10 mouse cellular contexts compared by ENCODE assay signal in the genomic region with DNA sequence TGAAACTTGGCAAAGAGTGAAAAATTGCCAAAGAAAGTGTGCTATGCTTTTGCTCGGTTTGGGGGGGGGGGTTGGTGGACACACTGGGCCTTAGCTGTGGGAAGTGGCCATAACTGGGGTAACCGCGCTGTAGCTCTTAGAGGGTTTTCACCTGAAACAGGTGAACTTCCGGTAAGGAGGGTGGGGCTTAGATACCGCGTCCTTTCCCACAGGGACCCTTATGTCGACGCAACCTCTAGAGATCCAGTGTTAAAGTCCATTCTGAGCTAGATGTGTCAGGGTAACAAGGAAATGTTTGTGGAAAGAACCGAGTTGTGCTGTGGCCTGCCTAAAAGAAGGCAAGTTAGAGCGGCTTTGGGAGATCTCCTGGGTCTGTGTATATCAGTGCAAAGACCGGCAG. TPM values are rescaled to one million over a fixed set of nuclear protein-coding genes. Genes with fewer than 3 reads are reported as not detected.
DNase-seq lines count a peak whose midpoint lies in the region; ATAC-seq and TF ChIP-seq lines count a peak whose summit lies in the region.
"Had no signal": no experiment of that assay in that cellular context is flagged by ENCODE, and none has a peak within 500 bp of the region (broad histone marks: within the 10 kb centered on the region; RNA-seq: fewer than 3 reads in every experiment).

No protein-coding gene starts in this region.

- no peak for TF ChIP-seq EP300 in ES-Bruce4 (IDR thresholded peaks at IDR 0.05; ENCODE audit: insufficient read depth, low read depth, low read length)

- H3K27me3 ChIP-seq in heart, embryonic 14.5 days (ENCODE audit: control insufficient read depth, insufficient read depth, low read length): no peaks in the 10 kb centered on the region
- no peaks in the 10 kb centered on the region for H3K27me3 ChIP-seq in ES-Bruce4 (ENCODE audit: control insufficient read depth, insufficient read depth, low read length, poor library complexity, severe bottlenecking)
- peaks cover 10% of the 10 kb centered on the region for H3K27me3 ChIP-seq in forebrain, postnatal 0 days (ENCODE audit: insufficient read depth, low read length)
- no peaks in the 10 kb centered on the region for H3K27me3 ChIP-seq in liver, embryonic 16.5 days (ENCODE audit: control insufficient read depth, insufficient read depth, low read depth, low read length)

- H3K4me2 ChIP-seq in heart, embryonic 14.5 days (ENCODE audit: low read length): peak overlapping the region; percentile 98
- H3K4me2 ChIP-seq in forebrain, postnatal 0 days (ENCODE audit: low read depth): no peak overlapping the region; the same call in 1 of the 2 replicates
- peak overlapping the region; percentile 89 for H3K4me2 ChIP-seq in liver, embryonic 16.5 days (ENCODE audit: low read depth, low read length)

- no peak for TF ChIP-seq CTCF in ES-Bruce4 (IDR thresholded peaks at IDR 0.05; ENCODE audit: low read depth, low read length)
- no peak for TF ChIP-seq CTCF in forebrain, postnatal 0 days (IDR thresholded peaks at IDR 0.05; ENCODE audit: low read depth)

- peaks cover 32% of the 10 kb centered on the region for H3K36me3 ChIP-seq in heart, embryonic 14.5 days (ENCODE audit: control insufficient read depth, insufficient read depth, low read length)
- peaks cover 8% of the 10 kb centered on the region; the same call in 1 of the 2 replicates for H3K36me3 ChIP-seq in ES-Bruce4 (ENCODE audit: control insufficient read depth, insufficient read depth, low read length, poor library complexity, severe bottlenecking)
- peaks cover 24% of the 10 kb centered on the region for H3K36me3 ChIP-seq in forebrain, postnatal 0 days (ENCODE audit: insufficient read depth)
- no peaks in the 10 kb centered on the region; the same call in 1 of the 2 replicates for H3K36me3 ChIP-seq in liver, embryonic 16.5 days (ENCODE audit: control insufficient read depth, insufficient read depth)

- no peak overlapping the region for H3K27ac ChIP-seq in heart, embryonic 14.5 days (replicated peaks in 1 of 2; ENCODE audit: control insufficient read depth in 1 of 2, insufficient read depth in 1 of 2, low read depth in 2 of 2, low read length in 2 of 2)
- no peak overlapping the region for H3K27ac ChIP-seq in ES-Bruce4 (ENCODE audit: insufficient read depth, low read length)
- H3K27ac ChIP-seq in forebrain, postnatal 0 days (ENCODE audit: low read depth, low read length): no peak overlapping the region
- H3K27ac ChIP-seq in liver, embryonic 16.5 days (ENCODE audit: low read length): peak overlapping the region; percentile 69

- 16% methylated on average over 11 of the region's 11 CpGs for WGBS in heart, embryonic 14.5 days
- WGBS in forebrain, postnatal 0 days: 14% methylated on average over 11 of the region's 11 CpGs
- WGBS in liver, embryonic 16.5 days (ENCODE audit: insufficient replicate concordance): 21% methylated on average over 11 of the region's 11 CpGs

- no peak for ATAC-seq in heart, embryonic 14.5 days (ENCODE audit: insufficient number of reproducible peaks, insufficient read depth, low FRiP score, low read depth)
- no peak for ATAC-seq in forebrain, postnatal 0 days
- ATAC-seq in liver, embryonic 16.5 days (ENCODE audit: low read depth): no peak

- no peaks in the 10 kb centered on the region for H3K9me3 ChIP-seq in heart, embryonic 14.5 days (ENCODE audit: control insufficient read depth, low read length)
- no peaks in the 10 kb centered on the region for H3K9me3 ChIP-seq in ES-Bruce4 (replicated peaks; ENCODE audit: control insufficient read depth, insufficient read depth, low read length, poor library complexity, severe bottlenecking)
- H3K9me3 ChIP-seq in forebrain, postnatal 0 days (ENCODE audit: low read length): no peaks in the 10 kb centered on the region
- H3K9me3 ChIP-seq in liver, embryonic 16.5 days (replicated peaks; ENCODE audit: control insufficient read depth, low read length): no peaks in the 10 kb centered on the region

- H3K4me3 ChIP-seq in heart, embryonic 14.5 days (ENCODE audit: control insufficient read depth in 1 of 2, insufficient read depth in 1 of 2, low read depth in 1 of 2, low read length in 2 of 2): peak overlapping the region; percentile 76 to 82
- peak overlapping the region; percentile 90 for H3K4me3 ChIP-seq in ES-Bruce4 (ENCODE audit: low read depth, low read length)
- H3K4me3 ChIP-seq in forebrain, postnatal 0 days (ENCODE audit: low read depth, low read length): peak overlapping the region; percentile 51; the same call in 1 of the 2 replicates
- H3K4me3 ChIP-seq in liver, embryonic 16.5 days (ENCODE audit: low read depth, low read length): peak overlapping the region; percentile 83

- DNase-seq in heart, postnatal 4 days: no peak
- DNase-seq in forebrain, postnatal 0 days: no peak
- no peak for DNase-seq in frontal cortex, postnatal 10 days (ENCODE audit: low spot score in 2 of 2)
- no peak for DNase-seq in left cerebral cortex, postnatal 10 days (ENCODE audit: extremely low spot score in 1 of 2, low spot score in 2 of 2)
- no peak for DNase-seq in ovary, postnatal 36 days (ENCODE audit: low spot score)
- DNase-seq: cerebellum, postnatal 25 days; thymus, postnatal 25 days had no signal

- intact Hi-C loops in left cerebral cortex, postnatal 10 days (cut with DNase I): no loop called here

- no peak for TF ChIP-seq POLR2A in ES-Bruce4 (IDR thresholded peaks at IDR 0.05; ENCODE audit: insufficient read depth, low read length)

- peaks cover 23 to 25% of the 10 kb centered on the region in 2 experiments for H3K4me1 ChIP-seq in heart, embryonic 14.5 days (ENCODE audit: control insufficient read depth in 2 of 2, insufficient read depth in 2 of 2, low read length in 2 of 2)
- peaks cover 6% of the 10 kb centered on the region for H3K4me1 ChIP-seq in ES-Bruce4 (ENCODE audit: control insufficient read depth, insufficient read depth, low read length)
- no peaks in the 10 kb centered on the region for H3K4me1 ChIP-seq in forebrain, postnatal 0 days (ENCODE audit: insufficient read depth)
- peaks cover 27% of the 10 kb centered on the region for H3K4me1 ChIP-seq in liver, embryonic 16.5 days (ENCODE audit: control insufficient read depth, low read depth, low read length)

- peak overlapping the region; percentile 80 for H3K9ac ChIP-seq in heart, embryonic 14.5 days (ENCODE audit: low read length)
- peak overlapping the region; percentile 85 for H3K9ac ChIP-seq in ES-Bruce4 (ENCODE audit: low read depth, poor library complexity, severe bottlenecking)
- H3K9ac ChIP-seq in forebrain, postnatal 0 days: no peak overlapping the region
- peak overlapping the region; percentile 79 for H3K9ac ChIP-seq in liver, embryonic 16.5 days (ENCODE audit: low read depth, low read length)

RNA-seq across cellular contexts. Expression of a gene that starts 1.0 kb away (rescaled TPM):
- polyA plus RNA-seq in heart, embryonic 14.5 days (2014; fragmentation: Nextera tagmentation; extraction: Ambion mirVana): 14.5 and 15.5 TPM in 2 replicates
- total RNA-seq in heart, postnatal 4 days (2021): 10 to 100 TPM; 20.0 to 21.2 TPM
- 92.1 and 99.1 TPM in 2 replicates for polyA plus RNA-seq in ES-Bruce4 (2011; ENCODE audit: insufficient read depth, insufficient read length, low read depth, missing spikeins)
- 2.7 and 4.0 TPM in 2 replicates for total RNA-seq in forebrain, postnatal 0 days (2014; rRNA removed)
- 0.72 and 1.1 TPM in 2 replicates for polyA plus RNA-seq in forebrain, postnatal 0 days (2015; fragmentation: Nextera tagmentation; extraction: Ambion mirVana)
- 14.4 and 15.6 TPM in 2 replicates for polyA plus RNA-seq in liver, embryonic 16.5 days (2015; fragmentation: Nextera tagmentation; extraction: Ambion mirVana)
- total RNA-seq in left cerebral cortex, postnatal 10 days (2021): 1 to 10 TPM in 1 of 2 experiments, under 1 TPM in 1; 0.63 to 1.6 TPM

RNA-seq across cellular contexts. Expression of a gene that starts 10.3 kb away (rescaled TPM):
- polyA plus RNA-seq in heart, embryonic 14.5 days (2014; fragmentation: Nextera tagmentation; extraction: Ambion mirVana): 18.9 and 24.2 TPM in 2 replicates
- 10 to 100 TPM; 13.0 to 14.2 TPM for total RNA-seq in heart, postnatal 4 days (2021)
- polyA plus RNA-seq in ES-Bruce4 (2011; ENCODE audit: insufficient read depth, insufficient read length, low read depth, missing spikeins): 26.9 and 30.2 TPM in 2 replicates
- 23.5 and 25.5 TPM in 2 replicates for total RNA-seq in forebrain, postnatal 0 days (2014; rRNA removed)
- 16.8 and 18.1 TPM in 2 replicates for polyA plus RNA-seq in forebrain, postnatal 0 days (2015; fragmentation: Nextera tagmentation; extraction: Ambion mirVana)
- polyA plus RNA-seq in liver, embryonic 16.5 days (2015; fragmentation: Nextera tagmentation; extraction: Ambion mirVana): 10.2 and 12.4 TPM in 2 replicates
- total RNA-seq in left cerebral cortex, postnatal 10 days (2021): 10 to 100 TPM; 13.9 to 14.2 TPM

RNA-seq across cellular contexts. Expression of a gene that starts 11.4 kb away (rescaled TPM):
- 21.0 and 21.1 TPM in 2 replicates for polyA plus RNA-seq in heart, embryonic 14.5 days (2014; fragmentation: Nextera tagmentation; extraction: Ambion mirVana)
- total RNA-seq in heart, postnatal 4 days (2021): 10 to 100 TPM; 51.7 to 58.8 TPM
- polyA plus RNA-seq in ES-Bruce4 (2011; ENCODE audit: insufficient read depth, insufficient read length, low read depth, missing spikeins): 10.5 and 12.1 TPM in 2 replicates
- total RNA-seq in forebrain, postnatal 0 days (2014; rRNA removed): 14.5 and 14.7 TPM in 2 replicates
- 4.5 and 6.1 TPM in 2 replicates for polyA plus RNA-seq in forebrain, postnatal 0 days (2015; fragmentation: Nextera tagmentation; extraction: Ambion mirVana)
- polyA plus RNA-seq in liver, embryonic 16.5 days (2015; fragmentation: Nextera tagmentation; extraction: Ambion mirVana): 5.1 and 6.1 TPM in 2 replicates
- total RNA-seq in left cerebral cortex, postnatal 10 days (2021): 10 to 100 TPM; 15.7 to 17.7 TPM

RNA-seq across cellular contexts. Expression of a gene that starts 33.4 kb away (rescaled TPM):
- polyA plus RNA-seq in heart, embryonic 14.5 days (2014; fragmentation: Nextera tagmentation; extraction: Ambion mirVana): 0.09 and 0.22 TPM in 2 replicates
- total RNA-seq in heart, postnatal 4 days (2021): under 1 TPM; 0.16 to 0.19 TPM
- polyA plus RNA-seq in ES-Bruce4 (2011; ENCODE audit: insufficient read depth, insufficient read length, low read depth, missing spikeins): 1.6 and 4.2 TPM in 2 replicates
- not detected in 2 replicates for total RNA-seq in forebrain, postnatal 0 days (2014; rRNA removed)
- 0.01 TPM in 1 of 2 replicates, not detected in the other for polyA plus RNA-seq in forebrain, postnatal 0 days (2015; fragmentation: Nextera tagmentation; extraction: Ambion mirVana)
- 0.34 and 1.5 TPM in 2 replicates for polyA plus RNA-seq in liver, embryonic 16.5 days (2015; fragmentation: Nextera tagmentation; extraction: Ambion mirVana)
- under 1 TPM; 0.17 to 0.93 TPM for total RNA-seq in left cerebral cortex, postnatal 10 days (2021)

RNA-seq across cellular contexts. Expression of a gene that starts 59.6 kb away (rescaled TPM):
- polyA plus RNA-seq in heart, embryonic 14.5 days (2014; fragmentation: Nextera tagmentation; extraction: Ambion mirVana): 27.1 and 28.7 TPM in 2 replicates
- 100 to 1,000 TPM; 103 to 108 TPM for total RNA-seq in heart, postnatal 4 days (2021)
- 29.2 and 32.6 TPM in 2 replicates for polyA plus RNA-seq in ES-Bruce4 (2011; ENCODE audit: insufficient read depth, insufficient read length, low read depth, missing spikeins)
- total RNA-seq in forebrain, postnatal 0 days (2014; rRNA removed): 16.7 and 19.3 TPM in 2 replicates
- polyA plus RNA-seq in forebrain, postnatal 0 days (2015; fragmentation: Nextera tagmentation; extraction: Ambion mirVana): 12.1 and 14.9 TPM in 2 replicates
- 8.9 and 10.4 TPM in 2 replicates for polyA plus RNA-seq in liver, embryonic 16.5 days (2015; fragmentation: Nextera tagmentation; extraction: Ambion mirVana)
- 10 to 100 TPM; 37.7 to 40.0 TPM for total RNA-seq in left cerebral cortex, postnatal 10 days (2021)
